Mouse (Mus musculus) midbrain, embryonic 15.5 days (tissue): Measurements from ENCODE around the gene Acrbp. TPM values are rescaled to one million over a fixed set of nuclear protein-coding genes. Genes with fewer than 3 reads are reported as not detected.
"Not testable (repeated sequence)": the region's sequence is repeated elsewhere in the genome, so short reads cannot be mapped to it uniquely, and the experiment has no call there.

Source experiments
- ATAC-seq: fragments of 200-750 bp; cut with Nextera tagmentation; replicated peaks from 2 replicates; pipeline ENCODE4 v1.8.0; 2017; ENCODE audit warnings: moderate TSS enrichment
- H3K27ac ChIP-seq: fragments of 300-500 bp; sonication (generic); 2 replicates; pipeline ENCODE4 v1.5.1; 2015; ENCODE audit warnings: mild to moderate bottlenecking, inconsistent platforms
- H3K27me3 ChIP-seq: fragments of 300-500 bp; sonication (generic); replicated peaks from 2 replicates; pipeline ENCODE4 v1.6.1; 2015; ENCODE audit warnings: inconsistent platforms
- H3K36me3 ChIP-seq: fragments of 300-500 bp; sonication (generic); replicated peaks from 2 replicates; pipeline ENCODE4 v1.6.1; 2015; ENCODE audit warnings: inconsistent platforms
- H3K4me1 ChIP-seq: fragments of 300-500 bp; sonication (generic); 2 replicates; pipeline ENCODE4 v1.6.1; 2015; ENCODE audit warnings: inconsistent platforms
- H3K4me2 ChIP-seq: fragments of 300-500 bp; sonication (generic); 2 replicates; pipeline ENCODE4 v1.6.1; 2015; ENCODE audit warnings: inconsistent platforms, mild to moderate bottlenecking, moderate library complexity
- H3K4me3 ChIP-seq: fragments of 300-500 bp; sonication (generic); 2 replicates; pipeline ENCODE4 v1.5.1; 2015; ENCODE audit warnings: mild to moderate bottlenecking, inconsistent platforms
- H3K9ac ChIP-seq: fragments of 300-500 bp; sonication (generic); 2 replicates; pipeline ENCODE4 v1.6.1; 2015; ENCODE audit warnings: mild to moderate bottlenecking, inconsistent platforms
- H3K9me3 ChIP-seq: fragments of 300-500 bp; sonication (generic); 2 replicates; pipeline ENCODE4 v1.6.1; 2016; ENCODE audit warnings: inconsistent platforms
- WGBS: fragments of 180-500 bp; shearing (Covaris S2); methylation state at CpG from one replicate; pipeline ENCODE4 v1.1.7; 2015; ENCODE audit warnings: mixed read lengths; 5-methylcytosine and 5-hydroxymethylcytosine counted together
- polyA plus RNA-seq: library from polyadenylated mRNA; unstranded; fragments of >200 nt; fragmentation: Nextera tagmentation; extraction: Ambion mirVana; gene quantifications from 2 replicates; pipeline ENCODE4 v1.2.1, GENCODE M21; 2015

Gene Acrbp
- polyA plus RNA-seq, 1 experiment from 2014 or later = 19.6 TPM

- H3K9me3 ChIP-seq = no peaks in the 10 kb centered on the region
- peak within 1 kb of the TSS; percentile 61 for H3K4me3 ChIP-seq
- H3K4me1 ChIP-seq = peaks cover 21% of the 10 kb centered on the region
- H3K36me3 ChIP-seq = peaks cover 29% of the 10 kb centered on the region
- H3K27ac ChIP-seq = peak within 1 kb of the TSS; percentile 72
- ATAC-seq = peak; percentile 98
- peak within 1 kb of the TSS; percentile 63 for H3K4me2 ChIP-seq
- no peaks in the 10 kb centered on the region for H3K27me3 ChIP-seq
- under 1% methylated on average over 26 of the region's 26 CpGs for WGBS
- H3K9ac ChIP-seq = peak within 1 kb of the TSS; percentile 60
Observed at GRCm38 (mm10) chr6:125039533-125040153, 9.8 kb upstream of the Acrbp start, which contains the start of gene Ing4. Ing4 (plus strand) TSS chr6:125039760.

- Histone ChIP-seq H3K9ac (peak overlapping the region; percentile 60), H3K27ac (peak overlapping the region; percentile 72), H3K9me3 (no peaks in the 10 kb centered on the region), H3K4me2 (peak overlapping the region; percentile 63), H3K27me3 (no peaks in the 10 kb centered on the region), H3K4me3 (peak overlapping the region; percentile 61), H3K36me3 (peaks cover 29% of the 10 kb centered on the region), H3K4me1 (peaks cover 21% of the 10 kb centered on the region)
- 22% methylated on average over 7 of the region's 7 CpGs for WGBS
- no peak for ATAC-seq
Observed at GRCm38 (mm10) chr6:125040221-125040620, 9.3 kb upstream of the Acrbp start.

GRCm38 (mm10) chr6:125041047-125041446 lies 8.4 kb upstream of the Acrbp start:
- H3K27me3 ChIP-seq = no peaks in the 10 kb centered on the region
- H3K4me3 ChIP-seq = peak overlapping the region; percentile 61; the same call in 1 of the 2 replicates
- H3K36me3 ChIP-seq = peaks cover 26% of the 10 kb centered on the region
- no peak overlapping the region for H3K27ac ChIP-seq
- H3K9me3 ChIP-seq = no peaks in the 10 kb centered on the region
- ATAC-seq = no peak
- H3K4me1 ChIP-seq = peaks cover 21% of the 10 kb centered on the region
- WGBS = 94% methylated on average over 7 of the region's 7 CpGs
- H3K9ac ChIP-seq = no peak overlapping the region
- H3K4me2 ChIP-seq = peak overlapping the region; percentile 63; the same call in 1 of the 2 replicates

GRCm38 (mm10) chr6:125042081-125042480 lies 7.4 kb upstream of the Acrbp start:
- WGBS = 94% methylated on average over 7 of the region's 7 CpGs
- ATAC-seq = no peak

GRCm38 (mm10) chr6:125046691-125047090 lies 2.8 kb upstream of the Acrbp start:
- Histone ChIP-seq H3K27ac (no peak overlapping the region), H3K36me3 (peaks cover 46% of the 10 kb centered on the region), H3K9me3 (no peaks in the 10 kb centered on the region), H3K4me3 (no peak overlapping the region), H3K27me3 (no peaks in the 10 kb centered on the region), H3K4me2 (no peak overlapping the region), H3K4me1 (peaks cover 5% of the 10 kb centered on the region; the same call in 1 of the 2 replicates), H3K9ac (no peak overlapping the region)
- WGBS = 38% methylated on average over 5 of the region's 5 CpGs
- ATAC-seq = peak; percentile 50

More at GRCm38 (mm10) chr6:125042081-125042480, 7.4 kb upstream of the Acrbp start:
- Histone ChIP-seq H3K9ac (no peak overlapping the region), H3K4me1 (peaks cover 26% of the 10 kb centered on the region), H3K4me2 (no peak overlapping the region), H3K27ac (no peak overlapping the region), H3K9me3 (no peaks in the 10 kb centered on the region), H3K36me3 (peaks cover 23% of the 10 kb centered on the region), H3K4me3 (no peak overlapping the region), H3K27me3 (no peaks in the 10 kb centered on the region)

- ATAC-seq = no peak
- Histone ChIP-seq H3K4me1 (peaks cover 5% of the 10 kb centered on the region; the same call in 1 of the 2 replicates), H3K9ac (no peak overlapping the region), H3K27ac (no peak overlapping the region), H3K4me3 (no peak overlapping the region), H3K27me3 (no peaks in the 10 kb centered on the region), H3K9me3 (no peaks in the 10 kb centered on the region), H3K36me3 (peaks cover 48% of the 10 kb centered on the region), H3K4me2 (no peak overlapping the region)
- WGBS = 75% methylated on average over 5 of the region's 5 CpGs
Observed at GRCm38 (mm10) chr6:125051237-125051636, 1.7 kb downstream of the Acrbp start.

- ATAC-seq = no peak
Observed at GRCm38 (mm10) chr6:125061493-125061892, 12.0 kb downstream of the Acrbp start.

GRCm38 (mm10) chr6:125062511-125062910 lies 13.0 kb downstream of the Acrbp start:
- H3K4me2 ChIP-seq = no peak overlapping the region
- H3K9me3 ChIP-seq = no peaks in the 10 kb centered on the region
- no peak overlapping the region for H3K9ac ChIP-seq
- ATAC-seq = no peak
- no peaks in the 10 kb centered on the region for H3K4me1 ChIP-seq
- no peak overlapping the region for H3K27ac ChIP-seq
- no peaks in the 10 kb centered on the region for H3K36me3 ChIP-seq
- 92% methylated on average over 5 of the region's 5 CpGs for WGBS
- H3K4me3 ChIP-seq = no peak overlapping the region
- H3K27me3 ChIP-seq = no peaks in the 10 kb centered on the region

More at GRCm38 (mm10) chr6:125061493-125061892, 12.0 kb downstream of the Acrbp start:
- Histone ChIP-seq H3K9me3 (no peaks in the 10 kb centered on the region), H3K27me3 (no peaks in the 10 kb centered on the region), H3K27ac (no peak overlapping the region), H3K4me3 (no peak overlapping the region), H3K9ac (no peak overlapping the region), H3K36me3 (no peaks in the 10 kb centered on the region), H3K4me1 (no peaks in the 10 kb centered on the region), H3K4me2 (no peak overlapping the region)
- 41% methylated on average over 6 of the region's 6 CpGs for WGBS

- Histone ChIP-seq H3K9ac (no peak overlapping the region), H3K4me1 (no peaks in the 10 kb centered on the region), H3K4me3 (no peak overlapping the region), H3K27ac (no peak overlapping the region), H3K9me3 (no peaks in the 10 kb centered on the region), H3K36me3 (no peaks in the 10 kb centered on the region), H3K27me3 (no peaks in the 10 kb centered on the region), H3K4me2 (no peak overlapping the region)
- no peak for ATAC-seq
- 87% methylated on average over 6 of the region's 6 CpGs for WGBS
Observed at GRCm38 (mm10) chr6:125063906-125064305, 14.4 kb downstream of the Acrbp start.

- H3K4me1 ChIP-seq, ATAC-seq, H3K4me3 ChIP-seq, H3K4me2 ChIP-seq, H3K27ac ChIP-seq, H3K36me3 ChIP-seq, H3K9me3 ChIP-seq, H3K9ac ChIP-seq, H3K27me3 ChIP-seq: not testable (repeated sequence)
- WGBS = no CpG with 5 or more reads among the region's 1 CpGs
Observed at GRCm38 (mm10) chr6:125065223-125065622, 15.7 kb downstream of the Acrbp start.

GRCm38 (mm10) chr6:125067571-125067995 lies 18.1 kb downstream of the Acrbp start, which contains the start of gene Lpar5:
Lpar5 (plus strand) TSS chr6:125067920.
- H3K27ac ChIP-seq = no peak within 1 kb of the TSS
- no peak within 1 kb of the TSS for H3K4me3 ChIP-seq
- WGBS = 66% methylated on average over 8 of the region's 8 CpGs
- H3K9me3 ChIP-seq = no peaks in the 10 kb centered on the region
- ATAC-seq = no peak
- H3K4me2 ChIP-seq = no peak within 1 kb of the TSS
- H3K27me3 ChIP-seq = no peaks in the 10 kb centered on the region
- H3K9ac ChIP-seq = no peak within 1 kb of the TSS
- H3K4me1 ChIP-seq = peaks cover 4% of the 10 kb centered on the region; the same call in 1 of the 2 replicates
- H3K36me3 ChIP-seq = no peaks in the 10 kb centered on the region

- H3K4me2 ChIP-seq = no peak overlapping the region
- H3K27me3 ChIP-seq = no peaks in the 10 kb centered on the region
- H3K9ac ChIP-seq = no peak overlapping the region
- no peaks in the 10 kb centered on the region for H3K36me3 ChIP-seq
- H3K9me3 ChIP-seq = no peaks in the 10 kb centered on the region
- peak; percentile 79 for ATAC-seq
- WGBS = 79% methylated on average over 18 of the region's 18 CpGs
- peak overlapping the region; percentile 66 for H3K27ac ChIP-seq
- H3K4me1 ChIP-seq = peaks cover 4% of the 10 kb centered on the region; the same call in 1 of the 2 replicates
- no peak overlapping the region for H3K4me3 ChIP-seq
Observed at GRCm38 (mm10) chr6:125071170-125071895, 21.8 kb downstream of the Acrbp start.
